Mouse (Mus musculus) neural tube, embryonic 10.5 days (tissue): ENCODE measurements around the gene Bloc1s4.

Experiments
- DNase-seq: peaks from one replicate; pipeline ENCODE4 v3.0.0-alpha.2; 2017; ENCODE audit warnings: low spot score; ENCODE audit errors: extremely low spot score

Gene Bloc1s4

DNA sequence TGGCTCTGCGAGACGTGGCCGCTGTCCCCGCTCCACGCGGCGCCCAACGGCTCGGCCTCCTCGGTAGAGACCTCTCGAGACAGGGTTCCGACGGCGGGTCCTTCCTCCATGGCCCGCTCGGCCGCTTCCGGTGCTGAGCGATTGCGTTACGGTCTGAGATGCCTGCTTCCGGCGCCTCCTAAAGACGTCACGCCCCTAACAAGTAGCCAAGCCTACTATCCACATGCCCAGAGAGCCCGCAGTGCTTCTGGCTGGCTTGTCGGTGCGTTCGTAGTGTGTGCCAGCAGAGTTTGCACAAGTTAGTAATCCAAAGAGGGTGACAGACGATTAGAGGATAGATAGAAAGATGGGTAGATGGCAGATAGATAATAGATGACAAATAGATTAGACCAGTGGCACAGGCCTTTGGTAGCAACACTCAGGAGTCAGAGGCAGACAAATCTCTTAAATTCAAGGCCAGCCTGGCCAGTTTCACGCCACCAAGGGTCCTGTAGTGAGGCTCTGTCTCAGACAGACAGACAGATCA lies at the start of gene Bloc1s4:
Gene Bloc1s4, minus strand, starts transcription at position 115 of the 526 bp plus-strand sequence.
- DNase-seq = peak; percentile 97

DNA sequence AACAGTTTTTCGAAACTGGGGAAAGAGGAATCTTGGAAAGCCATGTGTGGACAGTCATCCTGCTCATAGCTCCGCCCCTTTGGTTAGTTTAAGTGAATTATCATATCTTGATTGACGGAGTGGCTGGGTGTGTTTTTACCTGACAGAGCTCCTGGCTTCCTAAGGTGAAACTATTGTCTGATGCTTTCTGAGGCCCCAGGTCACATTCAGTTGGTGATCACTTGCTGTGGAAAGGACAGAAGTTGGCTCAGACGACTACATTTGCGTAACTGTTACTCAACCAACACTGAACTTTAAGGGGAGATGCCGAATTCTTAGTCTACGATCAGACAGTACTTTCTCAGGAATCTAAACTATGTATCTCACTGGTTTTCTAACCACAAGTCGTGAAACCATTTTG lies 48.8 kb upstream of the Bloc1s4 start:
- no peak for DNase-seq

DNA sequence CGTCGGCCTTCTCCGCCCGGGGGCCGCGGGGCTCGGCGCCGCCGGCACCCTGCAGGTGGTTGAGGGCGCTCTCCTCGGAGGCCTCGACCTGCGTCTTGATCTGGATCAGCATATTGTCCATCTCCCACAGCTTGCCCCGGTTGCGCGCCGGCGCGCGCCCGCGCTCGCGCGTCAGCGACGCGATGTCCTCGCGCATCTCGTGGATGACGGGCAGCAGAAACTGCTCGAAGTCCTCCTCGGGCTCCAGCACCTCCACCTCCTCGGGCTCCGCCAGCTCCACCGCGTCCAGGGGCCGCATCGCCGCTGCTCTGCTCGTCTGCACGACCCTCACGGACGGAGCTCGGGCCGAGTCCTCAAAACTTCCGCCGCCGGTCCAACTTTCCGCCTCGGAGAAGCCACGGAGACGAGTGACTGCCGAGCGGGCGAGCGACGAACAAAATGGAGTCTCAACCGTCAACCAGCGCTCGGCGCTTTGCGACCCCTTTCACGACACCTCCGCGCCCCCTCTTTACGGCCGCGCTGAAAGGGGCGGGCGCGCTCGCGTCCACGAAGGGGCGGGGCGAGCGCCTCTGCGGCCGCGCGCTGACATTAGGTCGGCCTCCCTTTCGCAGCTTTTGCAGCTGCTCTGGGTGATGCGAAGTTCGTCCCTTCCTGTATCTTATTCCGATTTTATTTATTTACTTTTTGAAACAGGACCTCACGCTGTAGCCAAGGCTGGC lies 48.0 kb upstream of the Bloc1s4 start, which contains the start of gene Mrfap1:
Gene Mrfap1, minus strand, starts transcription at position 477 of the 719 bp plus-strand sequence.
- peak; percentile 96 for DNase-seq

DNA sequence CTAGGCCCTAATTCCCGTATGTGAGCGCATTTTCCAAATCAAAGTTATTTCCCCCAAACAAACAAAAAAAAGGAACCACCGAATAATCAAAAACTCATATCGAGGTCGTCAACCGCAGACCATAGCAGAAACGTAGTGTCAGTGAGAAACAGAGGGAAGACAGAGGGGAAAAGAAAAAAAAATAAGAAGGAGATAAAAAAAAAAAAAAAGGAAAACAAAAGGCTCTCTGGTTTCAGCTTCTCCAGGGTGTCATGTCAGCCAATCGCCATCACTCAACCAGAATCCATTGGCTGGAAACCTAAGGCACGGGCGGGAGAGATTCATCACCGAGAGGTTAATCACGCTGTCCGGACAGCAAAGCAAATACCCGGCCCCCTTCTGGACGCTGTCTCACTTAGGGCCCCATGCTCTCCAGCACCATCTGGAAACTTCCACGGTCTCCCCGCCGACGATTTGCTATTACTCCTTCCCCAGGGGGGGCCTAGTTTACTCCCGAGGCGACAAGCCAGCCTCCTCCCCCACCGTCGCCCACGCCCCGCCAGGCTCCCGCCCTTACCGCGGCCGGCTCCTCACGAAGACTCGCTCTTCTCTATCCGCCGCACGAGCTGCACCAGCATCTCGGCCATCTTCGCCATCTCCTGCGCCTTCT lies 47.3 kb upstream of the Bloc1s4 start:
- DNase-seq = peak; percentile 66

DNA sequence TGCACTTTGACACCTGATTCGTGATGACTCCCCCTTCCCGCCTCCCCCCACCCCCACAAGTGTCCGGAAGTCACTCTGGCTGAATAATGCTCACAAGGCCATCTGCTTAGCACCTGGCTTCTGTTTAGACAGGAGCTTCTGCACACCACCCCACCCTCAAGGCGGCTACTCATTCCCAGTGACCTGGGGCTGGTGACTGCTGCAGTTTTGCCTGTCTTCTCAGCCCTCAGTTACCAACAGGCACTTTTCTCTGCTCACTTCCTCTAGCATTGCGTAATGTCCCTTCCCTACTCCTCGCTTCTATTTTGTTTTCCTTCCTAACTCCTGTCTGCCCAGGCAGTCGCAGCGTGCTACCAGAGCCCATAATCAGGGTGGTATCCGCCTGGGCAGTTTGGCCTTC lies 43.4 kb upstream of the Bloc1s4 start:
- DNase-seq = no peak

DNA sequence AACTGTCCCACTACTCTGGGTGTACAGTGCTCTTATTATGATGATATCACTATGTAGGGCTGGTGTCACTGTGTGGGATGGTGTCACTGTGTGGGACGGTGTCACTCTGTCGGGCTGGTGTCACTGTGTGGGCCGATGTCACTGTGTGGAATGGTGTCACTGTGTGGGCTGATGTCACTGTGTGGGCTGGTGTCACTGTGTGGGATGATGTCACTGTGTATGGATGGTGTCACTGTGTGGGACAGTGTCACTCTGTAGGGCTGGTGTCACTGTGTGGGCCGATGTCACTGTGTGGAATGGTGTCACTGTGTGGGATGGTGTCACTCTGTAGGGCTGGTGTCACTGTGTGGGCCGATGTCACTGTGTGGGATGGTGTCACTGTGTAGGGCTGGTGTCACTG lies 37.6 kb upstream of the Bloc1s4 start:
- no peak for DNase-seq

DNA sequence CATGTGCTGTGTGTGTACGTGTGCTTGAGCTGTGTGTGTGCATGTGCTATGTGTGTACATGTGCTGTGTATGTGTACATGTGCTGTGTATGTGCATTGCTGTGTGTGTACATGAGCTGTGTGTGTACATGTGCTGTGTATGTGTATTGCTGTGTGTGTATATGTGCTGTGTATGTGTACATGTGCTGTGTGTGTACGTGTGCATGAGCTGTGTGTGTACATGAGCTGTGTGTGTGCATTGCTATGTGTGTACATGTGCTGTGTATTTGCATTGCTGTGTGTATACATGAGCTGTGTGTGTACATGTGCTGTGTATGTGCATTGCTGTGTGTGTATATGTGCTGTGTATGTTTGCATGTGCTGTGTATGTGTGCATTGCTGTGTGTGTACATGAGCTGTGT lies 31.1 kb upstream of the Bloc1s4 start:
- no peak for DNase-seq

DNA sequence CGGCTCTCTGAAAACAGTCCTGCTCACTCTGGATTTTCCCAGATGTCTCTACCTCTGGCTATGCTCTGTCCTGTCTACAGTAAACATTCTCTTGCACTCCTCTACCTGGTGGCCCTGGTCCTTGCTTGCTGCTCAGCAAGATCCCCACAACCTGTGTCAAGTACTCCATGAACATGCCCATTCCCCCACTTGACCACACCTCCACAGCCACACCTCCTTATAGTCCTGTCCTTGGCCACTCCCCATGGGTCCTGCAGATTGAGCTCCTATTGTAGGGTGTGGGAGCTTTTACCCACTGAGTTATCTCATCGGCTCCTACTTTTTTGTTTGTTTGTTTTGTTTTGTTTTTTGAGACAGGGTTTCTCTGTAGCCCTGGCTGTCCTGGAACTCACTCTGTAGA lies 30.5 kb upstream of the Bloc1s4 start:
- no peak for DNase-seq

DNA sequence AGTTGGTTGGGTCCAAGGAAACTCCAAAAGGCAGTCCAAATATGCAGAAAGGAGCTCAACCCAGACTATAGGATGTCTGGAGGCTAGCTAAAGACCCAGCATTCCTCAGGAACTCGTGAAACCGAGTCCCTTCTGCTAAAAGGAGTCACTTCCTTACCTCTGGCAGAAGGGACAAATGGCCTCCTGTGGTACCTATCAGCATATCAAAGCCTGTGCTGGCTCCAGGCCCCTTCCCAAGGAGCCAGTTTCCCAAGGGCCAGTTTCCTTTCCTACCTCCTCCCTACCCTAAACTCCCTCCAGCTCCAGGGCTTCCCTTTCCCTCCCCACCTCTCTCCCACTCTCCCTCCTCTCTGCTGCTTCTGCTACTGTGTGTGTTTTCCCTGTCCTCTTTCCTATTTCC lies 28.7 kb upstream of the Bloc1s4 start:
- no peak for DNase-seq

DNA sequence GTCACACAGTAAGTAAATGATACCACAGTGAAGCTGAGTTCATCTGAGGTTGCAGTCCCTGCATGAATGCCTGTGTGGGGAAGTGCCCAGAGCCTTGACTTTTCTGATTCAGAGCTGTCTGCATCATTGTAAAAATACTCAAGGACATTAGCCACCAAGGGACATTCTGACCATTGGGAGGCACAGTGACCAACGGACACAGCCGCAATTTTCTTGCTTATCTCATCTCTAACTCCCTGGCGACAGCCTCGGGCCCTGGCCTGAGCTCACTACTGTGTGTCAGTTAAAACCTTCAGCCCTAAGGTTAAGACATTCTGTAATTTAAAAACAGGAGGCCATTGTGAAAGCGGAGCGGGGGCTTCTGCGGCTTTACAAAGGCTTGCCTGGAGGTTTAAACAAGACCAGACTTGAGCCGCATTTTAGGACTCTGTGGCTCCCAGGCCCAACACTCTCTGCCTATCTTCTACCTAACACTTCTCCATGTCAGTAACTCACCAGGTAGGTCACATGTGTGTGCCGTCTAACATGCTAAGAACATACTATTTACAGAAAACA lies 27.6 kb upstream of the Bloc1s4 start:
- no peak for DNase-seq

DNA sequence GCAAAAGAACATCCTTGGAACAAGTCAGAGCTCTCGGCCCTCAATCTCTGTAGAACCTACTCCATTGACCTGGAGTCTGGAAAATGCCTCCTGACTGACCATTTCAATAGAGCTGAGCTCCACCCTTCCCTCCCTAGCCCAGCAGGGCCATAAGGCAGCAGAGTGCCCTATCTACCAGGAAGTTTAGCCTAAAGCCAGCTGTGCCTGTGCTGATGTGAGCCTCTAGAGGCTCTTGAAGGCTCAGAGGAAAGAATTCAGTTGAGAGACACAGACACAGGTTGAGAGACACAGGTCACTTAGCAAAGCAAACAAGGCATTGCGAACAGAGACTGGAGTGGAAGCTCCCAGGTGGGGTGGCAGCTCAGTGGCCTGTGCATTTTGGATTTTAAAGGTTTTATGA lies 26.9 kb upstream of the Bloc1s4 start:
- no peak for DNase-seq

DNA sequence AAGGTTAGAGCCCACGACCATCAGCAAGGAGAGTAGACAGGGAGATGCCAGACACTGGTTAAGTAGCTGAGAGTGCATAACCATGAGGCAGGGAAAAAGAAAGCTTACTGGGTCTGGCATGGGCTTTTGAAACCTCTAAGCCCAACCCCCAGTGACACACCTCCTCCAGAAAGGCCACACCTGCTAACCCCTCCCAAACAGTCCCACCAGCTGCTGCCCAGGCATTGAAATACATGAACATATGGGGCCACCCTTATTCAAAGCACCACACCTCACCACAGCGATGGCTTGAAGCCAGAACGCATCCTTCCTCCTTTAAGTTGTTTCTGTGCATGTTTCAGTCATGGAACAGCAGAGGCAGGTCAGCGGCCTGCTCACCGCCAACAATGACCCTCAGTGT lies 24.1 kb upstream of the Bloc1s4 start:
- DNase-seq = no peak

DNA sequence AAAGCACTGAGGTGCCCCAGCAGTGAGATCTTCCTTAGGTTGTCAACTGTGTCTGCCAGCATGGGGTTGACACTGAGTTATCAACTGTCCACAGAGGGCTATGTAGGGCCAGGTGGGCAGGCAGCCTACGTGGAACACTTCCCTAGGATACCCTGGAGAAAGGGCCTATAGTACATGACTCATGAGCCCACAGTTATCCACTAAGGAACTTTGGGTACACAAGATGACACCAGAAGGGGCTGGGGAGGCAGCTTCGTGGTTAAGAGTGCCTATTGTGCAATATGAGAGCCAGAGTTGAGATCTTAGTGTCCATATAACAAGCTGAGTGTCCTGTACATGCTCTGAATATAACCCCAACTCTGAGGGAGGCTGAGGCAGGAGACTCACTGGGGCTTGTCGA lies 21.2 kb upstream of the Bloc1s4 start:
- DNase-seq = no peak

DNA sequence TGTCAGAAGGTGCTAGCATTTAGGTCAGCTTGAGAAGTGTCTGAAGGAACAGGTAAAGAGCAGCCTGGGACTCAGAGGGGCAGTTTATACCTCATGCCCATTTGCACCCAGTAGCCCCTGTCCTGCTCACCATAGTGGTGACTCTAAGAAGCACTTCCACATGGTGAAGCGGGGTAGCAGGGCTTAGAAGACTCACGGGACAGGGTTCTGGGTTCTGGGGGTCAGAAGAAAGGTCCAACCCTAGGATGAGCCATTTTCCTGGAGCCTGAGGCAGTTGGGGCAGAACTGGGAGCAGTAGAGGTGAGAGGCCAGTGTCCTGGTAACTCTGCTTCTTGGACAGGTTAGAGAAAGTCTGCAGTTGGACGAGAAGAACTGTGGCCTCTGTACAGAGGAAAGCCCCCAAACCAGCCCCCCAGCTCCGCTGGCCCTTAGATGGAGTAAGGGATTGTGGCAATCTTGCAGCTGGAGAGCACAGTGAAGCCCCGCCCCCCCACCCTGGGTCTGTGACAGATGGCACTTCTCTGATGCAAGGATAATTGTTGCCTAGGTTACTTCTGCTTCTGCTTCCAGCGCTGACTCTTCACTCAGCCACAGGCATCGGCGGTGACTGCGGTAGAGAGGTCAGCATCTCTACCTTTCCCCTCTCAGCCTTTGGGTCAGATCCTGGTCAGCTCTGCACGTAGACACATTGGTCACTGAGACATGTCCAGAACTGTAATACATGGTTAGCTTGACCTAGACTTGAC lies 18.7 kb upstream of the Bloc1s4 start:
- DNase-seq = peak; percentile 45

DNA sequence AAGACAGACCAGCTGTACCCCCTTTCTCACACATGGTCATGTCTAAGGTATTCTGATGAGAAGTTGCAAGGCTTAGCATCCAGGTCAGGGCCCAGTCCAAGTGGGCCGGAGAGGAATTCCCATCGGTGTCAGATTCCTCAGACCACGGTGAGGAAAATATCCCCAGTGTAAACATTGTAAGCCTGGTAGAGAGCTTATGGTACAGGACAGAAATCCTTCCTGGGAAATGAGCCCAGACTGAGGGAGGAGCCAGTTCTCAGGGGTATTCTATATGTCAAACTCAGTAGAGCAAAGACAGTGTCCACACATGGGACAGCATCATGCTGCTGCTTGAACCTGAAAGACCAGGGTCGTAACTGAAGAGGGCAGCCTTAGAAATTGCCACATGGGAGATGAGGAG lies 11.4 kb upstream of the Bloc1s4 start:
- no peak for DNase-seq

DNA sequence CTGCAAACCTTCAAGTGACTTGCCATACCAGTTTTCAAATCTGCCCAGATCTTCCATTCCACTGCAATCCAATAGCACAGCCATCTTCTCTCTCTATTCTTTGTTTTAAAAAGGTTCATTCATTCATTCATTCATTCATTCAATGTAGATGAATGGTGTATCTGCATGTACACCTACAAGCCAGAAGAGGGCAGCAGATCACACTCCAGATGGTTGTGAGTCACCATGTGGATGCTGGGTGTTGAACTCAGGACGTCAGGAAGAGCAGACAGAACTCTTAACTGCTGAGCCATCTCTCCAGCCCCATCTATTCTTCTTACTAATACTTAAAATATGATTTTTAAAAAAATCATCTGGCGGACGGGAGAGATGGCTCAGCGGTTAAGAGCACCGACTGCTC lies 8.6 kb upstream of the Bloc1s4 start:
- no peak for DNase-seq

DNA sequence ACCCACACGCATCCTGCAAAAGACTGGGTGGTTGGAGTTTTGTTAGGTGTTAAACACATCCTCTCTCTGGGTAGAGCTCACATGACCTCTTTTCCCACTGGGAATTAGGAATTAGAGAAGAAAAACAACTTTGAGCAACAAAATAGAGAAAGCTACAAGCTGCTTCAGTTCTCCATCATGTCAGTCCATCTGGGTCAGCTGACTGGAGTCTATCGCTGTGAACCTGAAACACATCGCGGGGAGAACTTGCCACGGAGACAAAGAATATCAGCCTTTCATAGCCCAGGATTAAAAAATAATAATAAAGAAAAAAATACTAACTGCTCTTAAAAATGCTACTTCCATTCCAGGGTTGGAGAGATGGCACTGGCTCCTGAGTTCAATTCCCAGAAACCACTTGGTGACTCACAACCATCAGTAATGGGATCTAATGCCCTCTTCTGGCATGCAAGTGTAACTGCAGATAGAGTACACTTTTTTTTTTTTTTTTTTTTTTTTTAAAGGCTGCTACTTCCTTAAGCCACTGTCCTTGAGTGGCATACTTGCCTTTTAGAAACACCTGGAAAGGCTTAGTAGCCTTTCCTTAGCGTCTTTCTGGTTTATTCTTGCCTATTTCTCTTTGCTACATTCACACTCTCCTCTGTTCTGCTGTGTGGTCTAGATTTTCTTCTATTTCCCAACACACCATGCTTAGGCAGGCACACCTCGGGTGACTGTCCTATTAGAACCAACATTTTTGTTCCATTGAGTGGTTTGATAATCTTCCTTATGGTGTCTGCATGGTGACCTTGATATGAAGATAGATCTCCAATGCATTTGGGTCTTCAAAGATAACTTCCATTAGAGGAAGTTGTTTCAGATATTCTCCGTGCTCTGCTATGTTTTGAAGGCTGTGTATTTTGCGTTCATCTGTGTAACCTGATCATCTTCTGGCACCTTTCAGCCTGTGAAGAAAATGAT lies 1.9 kb upstream of the Bloc1s4 start:
- no peak for DNase-seq

DNA sequence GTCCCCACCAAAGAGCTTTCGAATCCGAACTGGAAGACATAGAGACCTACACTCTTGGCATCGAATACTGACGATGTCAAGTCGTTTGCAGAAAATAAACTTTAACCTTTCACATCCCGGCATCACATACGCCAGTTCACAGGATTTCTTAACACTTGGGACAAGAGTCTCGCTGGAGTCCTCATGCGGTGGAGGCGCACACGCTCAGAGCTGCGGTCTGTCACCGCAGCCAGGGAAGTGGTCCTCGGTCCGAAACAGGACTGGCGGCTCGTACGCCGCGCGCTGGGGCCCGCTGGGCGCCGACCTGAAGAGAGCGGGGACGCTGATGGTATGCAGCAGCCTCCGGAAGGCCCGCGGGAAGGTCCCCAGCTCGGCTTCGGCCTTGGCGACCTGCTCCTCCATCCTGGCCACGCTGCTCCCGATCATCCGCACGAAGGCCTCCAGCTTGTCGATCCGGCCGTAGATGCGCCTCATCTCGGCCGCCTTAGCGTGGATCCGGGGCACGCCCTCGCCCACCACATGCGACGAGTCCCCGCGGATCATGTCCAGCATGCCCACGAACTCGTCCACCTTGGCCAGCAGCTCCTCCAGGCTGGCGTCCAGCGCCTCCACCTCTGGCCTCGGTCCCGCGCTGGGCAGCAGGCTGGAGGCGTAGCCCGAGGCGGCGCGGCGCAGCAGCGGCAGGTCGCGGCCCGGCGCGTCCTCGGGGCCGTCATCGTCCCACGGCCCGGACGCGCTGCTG lies 485 bp downstream of the Bloc1s4 start:
- no peak for DNase-seq

DNA sequence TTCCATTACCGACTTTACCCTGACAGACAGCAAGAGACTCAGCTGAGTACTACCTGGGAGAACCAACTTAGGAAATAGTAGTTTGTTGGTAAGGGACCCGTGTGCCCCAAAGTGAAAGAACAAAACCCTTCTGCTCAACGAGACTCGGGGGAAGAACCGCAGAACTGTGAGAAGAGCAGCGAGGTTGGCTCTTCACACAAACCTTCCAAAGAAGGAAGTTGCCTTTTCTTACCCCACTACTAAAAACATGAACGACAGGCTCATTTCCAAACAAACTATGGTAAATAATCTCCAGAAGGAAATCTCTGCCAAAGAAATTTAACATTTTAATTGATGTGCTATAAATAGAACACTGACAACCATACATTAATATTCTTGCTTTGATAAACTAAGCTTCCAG lies 1.4 kb downstream of the Bloc1s4 start:
- DNase-seq = no peak
